Mouse (Mus musculus): Measurements from ENCODE around the gene Suclg2. TPM values are rescaled to one million over a fixed set of nuclear protein-coding genes. Genes with fewer than 3 reads are reported as not detected.
"Not testable (repeated sequence)": the region's sequence is repeated elsewhere in the genome, so short reads cannot be mapped to it uniquely, and the experiment has no call there.

The Suclg2 gene
- polyA plus RNA-seq, 1 experiment from 2014 or later, result 112 TPM

GRCm38 (mm10) chr6:95621821-95622220 lies 96.8 kb downstream of the Suclg2 start:
- ATAC-seq (ENCODE audit: low FRiP score, low TSS enrichment), result no peak

DNA sequence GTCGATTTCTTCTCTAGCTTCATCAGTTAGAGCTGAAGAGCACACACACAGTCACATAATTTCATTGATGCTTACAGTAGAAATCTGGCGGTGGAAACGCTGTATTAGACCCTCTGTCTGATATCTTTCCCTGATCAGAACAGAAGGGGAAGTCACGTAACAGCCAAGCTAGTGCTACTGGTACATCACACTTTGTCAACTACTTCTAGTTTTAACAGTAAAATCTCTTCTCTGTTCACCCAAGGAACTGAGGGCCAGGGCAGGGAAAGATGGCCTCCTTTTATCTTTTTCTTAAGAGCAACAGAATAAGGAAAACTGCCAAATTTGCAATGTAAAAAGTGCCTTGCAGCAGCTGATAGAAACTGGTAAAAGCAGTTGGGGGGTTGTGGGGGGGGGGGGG lies 97.8 kb downstream of the Suclg2 start:
- no peak overlapping the region for H3K27ac ChIP-seq (ENCODE audit: low read depth, low read length)
- no peak overlapping the region for H3K4me2 ChIP-seq (replicated peaks; ENCODE audit: low read depth, low read length)
- ATAC-seq (ENCODE audit: low FRiP score, low TSS enrichment), result no peak
- H3K36me3 ChIP-seq (ENCODE audit: control insufficient read depth, insufficient read depth, low read length), result no peaks in the 10 kb centered on the region
- WGBS, result 86% methylated on average over 4 of the region's 4 CpGs
- no peaks in the 10 kb centered on the region for H3K4me1 ChIP-seq (ENCODE audit: control insufficient read depth, insufficient read depth, low read length)
- no peaks in the 10 kb centered on the region for H3K9me3 ChIP-seq (ENCODE audit: control insufficient read depth, low read length)
- no peaks in the 10 kb centered on the region for H3K27me3 ChIP-seq (ENCODE audit: control insufficient read depth, insufficient read depth, low read length)
- H3K9ac ChIP-seq (ENCODE audit: low read depth, low read length), result no peak overlapping the region
- H3K4me3 ChIP-seq (ENCODE audit: low read length), result no peak overlapping the region

More at GRCm38 (mm10) chr6:95621821-95622220, 96.8 kb downstream of the Suclg2 start:
- Histone ChIP-seq H3K27ac (ENCODE audit: low read depth, low read length) (no peak overlapping the region), H3K4me1 (ENCODE audit: control insufficient read depth, insufficient read depth, low read length) (no peaks in the 10 kb centered on the region), H3K36me3 (ENCODE audit: control insufficient read depth, insufficient read depth, low read length) (no peaks in the 10 kb centered on the region), H3K4me2 (replicated peaks; ENCODE audit: low read depth, low read length) (no peak overlapping the region), H3K9ac (ENCODE audit: low read depth, low read length) (no peak overlapping the region), H3K27me3 (ENCODE audit: control insufficient read depth, insufficient read depth, low read length) (no peaks in the 10 kb centered on the region), H3K9me3 (ENCODE audit: control insufficient read depth, low read length) (no peaks in the 10 kb centered on the region), H3K4me3 (ENCODE audit: low read length) (no peak overlapping the region)
- 88% methylated on average over 2 of the region's 2 CpGs for WGBS

GRCm38 (mm10) chr6:95619817-95620216 lies 98.8 kb downstream of the Suclg2 start:
- Histone ChIP-seq H3K27ac (ENCODE audit: low read depth, low read length) (no peak overlapping the region), H3K4me2 (replicated peaks; ENCODE audit: low read depth, low read length) (no peak overlapping the region), H3K4me3 (ENCODE audit: low read length) (no peak overlapping the region), H3K4me1 (ENCODE audit: control insufficient read depth, insufficient read depth, low read length) (no peaks in the 10 kb centered on the region), H3K27me3 (ENCODE audit: control insufficient read depth, insufficient read depth, low read length) (no peaks in the 10 kb centered on the region), H3K9me3 (ENCODE audit: control insufficient read depth, low read length) (no peaks in the 10 kb centered on the region), H3K36me3 (ENCODE audit: control insufficient read depth, insufficient read depth, low read length) (no peaks in the 10 kb centered on the region), H3K9ac (ENCODE audit: low read depth, low read length) (no peak overlapping the region)
- ATAC-seq (ENCODE audit: low FRiP score, low TSS enrichment), result no peak

DNA sequence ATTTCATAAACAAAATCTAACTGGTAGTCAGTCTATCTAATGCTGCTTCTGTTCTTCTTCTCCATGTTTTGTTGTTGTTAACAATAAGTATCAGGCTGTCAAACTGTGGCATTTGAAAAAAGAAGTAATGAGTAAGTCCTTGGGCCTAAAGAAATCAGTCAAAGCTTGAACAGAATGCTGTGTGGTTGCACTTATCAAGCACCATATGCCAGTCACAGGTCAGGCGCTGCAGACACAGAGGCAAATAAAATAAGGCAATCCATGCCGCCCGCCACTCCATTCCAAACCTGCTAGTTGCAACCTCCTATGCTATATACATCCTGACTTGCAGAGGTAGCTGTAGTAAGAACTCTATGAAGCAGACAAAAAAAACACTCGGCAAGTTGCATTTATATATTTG lies 100.2 kb downstream of the Suclg2 start:
- Histone ChIP-seq H3K4me2 (replicated peaks; ENCODE audit: low read depth, low read length) (no peak overlapping the region), H3K9me3 (ENCODE audit: control insufficient read depth, low read length) (no peaks in the 10 kb centered on the region), H3K4me1 (ENCODE audit: control insufficient read depth, insufficient read depth, low read length) (no peaks in the 10 kb centered on the region), H3K9ac (ENCODE audit: low read depth, low read length) (no peak overlapping the region), H3K4me3 (ENCODE audit: low read length) (no peak overlapping the region), H3K27ac (ENCODE audit: low read depth, low read length) (no peak overlapping the region), H3K27me3 (ENCODE audit: control insufficient read depth, insufficient read depth, low read length) (no peaks in the 10 kb centered on the region), H3K36me3 (ENCODE audit: control insufficient read depth, insufficient read depth, low read length) (no peaks in the 10 kb centered on the region)
- 93% methylated on average over 4 of the region's 4 CpGs for whole genome bisulfite sequencing
- no peak for ATAC-seq (ENCODE audit: low FRiP score, low TSS enrichment)

DNA sequence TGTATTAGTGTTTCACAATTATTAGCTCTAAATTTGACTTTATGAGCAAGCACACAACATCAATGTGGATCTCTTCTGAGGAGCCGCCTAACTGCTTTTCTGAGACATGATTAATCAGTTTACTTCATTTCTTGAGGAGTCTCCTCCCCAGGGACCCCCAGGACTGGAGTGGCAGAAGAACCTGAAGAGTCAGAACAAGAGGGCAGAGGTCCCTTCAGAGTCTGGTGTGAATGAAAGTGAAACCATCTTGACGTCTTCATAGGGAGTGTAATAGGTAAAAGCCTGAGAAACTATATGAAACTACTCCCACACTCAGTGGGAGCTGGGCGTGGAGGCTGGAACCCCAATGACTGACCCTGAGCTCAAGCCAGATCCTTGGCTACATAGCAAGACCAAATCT lies 105.4 kb downstream of the Suclg2 start:
- no peak overlapping the region for H3K27ac ChIP-seq (ENCODE audit: low read depth, low read length)
- H3K9ac ChIP-seq (ENCODE audit: low read depth, low read length), result no peak overlapping the region
- H3K9me3 ChIP-seq (ENCODE audit: control insufficient read depth, low read length), result no peaks in the 10 kb centered on the region
- 58% methylated on average over 3 of the region's 3 CpGs for WGBS
- no peak overlapping the region for H3K4me3 ChIP-seq (ENCODE audit: low read length)
- no peaks in the 10 kb centered on the region for H3K36me3 ChIP-seq (ENCODE audit: control insufficient read depth, insufficient read depth, low read length)
- H3K4me1 ChIP-seq (ENCODE audit: control insufficient read depth, insufficient read depth, low read length), result no peaks in the 10 kb centered on the region
- ATAC-seq (ENCODE audit: low FRiP score, low TSS enrichment), result no peak
- no peaks in the 10 kb centered on the region for H3K27me3 ChIP-seq (ENCODE audit: control insufficient read depth, insufficient read depth, low read length)
- no peak overlapping the region for H3K4me2 ChIP-seq (replicated peaks; ENCODE audit: low read depth, low read length)

- H3K4me3 ChIP-seq (ENCODE audit: low read length), result no peak overlapping the region
These were observed 106.1 kb downstream of the Suclg2 start for GRCm38 (mm10) chr6:95612412-95613022.

DNA sequence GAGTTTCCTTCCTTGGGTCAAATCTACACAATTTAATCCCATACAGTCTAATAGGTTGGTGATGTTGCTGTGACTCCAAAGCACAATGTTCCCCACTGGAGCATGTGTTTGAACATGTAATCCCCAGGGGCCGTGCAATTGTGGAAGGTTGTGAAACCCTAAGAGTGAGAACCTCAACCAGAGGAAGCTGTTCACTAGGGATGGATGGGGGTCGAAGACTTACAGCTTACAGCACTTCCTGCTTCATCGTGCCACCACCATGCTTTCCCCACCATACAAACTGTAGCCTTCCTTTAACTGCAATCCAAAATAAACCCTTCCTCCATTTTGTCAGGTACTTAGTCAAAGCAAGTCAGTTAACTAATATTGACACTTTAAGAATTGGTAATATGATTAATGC lies 107.5 kb downstream of the Suclg2 start:
- no peak overlapping the region for H3K4me3 ChIP-seq (ENCODE audit: low read length)
- WGBS, result 76% methylated on average over 3 of the region's 3 CpGs
- no peaks in the 10 kb centered on the region for H3K9me3 ChIP-seq (ENCODE audit: control insufficient read depth, low read length)
- H3K4me2 ChIP-seq (replicated peaks; ENCODE audit: low read depth, low read length), result no peak overlapping the region
- no peak overlapping the region for H3K9ac ChIP-seq (ENCODE audit: low read depth, low read length)
- H3K27me3 ChIP-seq (ENCODE audit: control insufficient read depth, insufficient read depth, low read length), result no peaks in the 10 kb centered on the region
- H3K36me3 ChIP-seq (ENCODE audit: control insufficient read depth, insufficient read depth, low read length), result no peaks in the 10 kb centered on the region
- ATAC-seq (ENCODE audit: low FRiP score, low TSS enrichment), result no peak
- H3K27ac ChIP-seq (ENCODE audit: low read depth, low read length), result no peak overlapping the region
- no peaks in the 10 kb centered on the region for H3K4me1 ChIP-seq (ENCODE audit: control insufficient read depth, insufficient read depth, low read length)

More at GRCm38 (mm10) chr6:95612412-95613022, 106.1 kb downstream of the Suclg2 start:
- Histone ChIP-seq H3K27ac (ENCODE audit: low read depth, low read length) (no peak overlapping the region), H3K9ac (ENCODE audit: low read depth, low read length) (no peak overlapping the region), H3K4me1 (ENCODE audit: control insufficient read depth, insufficient read depth, low read length) (no peaks in the 10 kb centered on the region), H3K9me3 (ENCODE audit: control insufficient read depth, low read length) (no peaks in the 10 kb centered on the region), H3K36me3 (ENCODE audit: control insufficient read depth, insufficient read depth, low read length) (no peaks in the 10 kb centered on the region), H3K4me2 (replicated peaks; ENCODE audit: low read depth, low read length) (no peak overlapping the region), H3K27me3 (ENCODE audit: control insufficient read depth, insufficient read depth, low read length) (no peaks in the 10 kb centered on the region)
- WGBS, result 91% methylated on average over 3 of the region's 3 CpGs
- ATAC-seq (ENCODE audit: low FRiP score, low TSS enrichment), result no peak

DNA sequence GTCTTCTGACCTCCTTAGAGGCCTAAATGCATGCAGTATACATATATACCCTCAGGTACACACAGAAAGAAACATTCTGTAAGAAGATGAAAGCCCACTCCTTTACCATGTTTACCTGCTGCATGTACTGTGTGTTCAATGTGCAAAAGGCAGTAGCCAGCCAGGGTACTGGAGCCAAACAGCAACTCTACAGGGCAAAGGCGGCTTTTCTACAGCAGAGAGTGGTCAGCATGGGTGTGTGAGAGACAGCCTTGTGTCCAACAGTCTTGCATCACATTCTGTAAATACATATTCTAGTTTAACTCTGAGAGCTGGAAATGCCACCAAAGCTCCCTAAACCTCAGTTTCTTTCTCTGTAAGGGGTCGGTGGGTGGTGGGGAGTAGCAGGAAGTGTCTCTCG lies 110.5 kb downstream of the Suclg2 start:
- 88% methylated on average over 3 of the region's 3 CpGs for WGBS
- Histone ChIP-seq H3K9ac (ENCODE audit: low read depth, low read length) (no peak overlapping the region), H3K4me1 (ENCODE audit: control insufficient read depth, insufficient read depth, low read length) (no peaks in the 10 kb centered on the region), H3K4me2 (replicated peaks; ENCODE audit: low read depth, low read length) (no peak overlapping the region), H3K36me3 (ENCODE audit: control insufficient read depth, insufficient read depth, low read length) (no peaks in the 10 kb centered on the region), H3K27ac (ENCODE audit: low read depth, low read length) (no peak overlapping the region), H3K9me3 (ENCODE audit: control insufficient read depth, low read length) (no peaks in the 10 kb centered on the region), H3K27me3 (ENCODE audit: control insufficient read depth, insufficient read depth, low read length) (no peaks in the 10 kb centered on the region), H3K4me3 (ENCODE audit: low read length) (no peak overlapping the region)
- no peak for ATAC-seq (ENCODE audit: low FRiP score, low TSS enrichment)

DNA sequence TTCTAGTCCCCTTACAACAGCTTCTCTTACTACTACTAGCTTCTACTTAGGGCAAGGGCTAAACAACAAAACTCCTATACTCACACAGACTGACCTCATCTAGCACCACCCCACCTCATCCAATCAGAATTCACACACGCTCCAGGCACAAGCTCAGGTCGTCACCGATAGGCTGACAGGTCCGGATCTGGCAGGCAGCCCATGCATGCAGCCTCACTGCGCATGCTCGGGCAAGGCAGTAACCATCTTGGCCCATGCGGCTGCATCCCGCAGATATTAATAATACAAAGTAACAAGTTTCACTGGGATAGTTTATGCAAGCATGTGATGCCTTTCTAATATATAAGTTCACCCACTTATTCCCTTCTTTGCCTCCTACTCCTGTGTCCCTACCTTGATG lies 117.9 kb downstream of the Suclg2 start:
- peaks cover 11% of the 10 kb centered on the region; the same call in 1 of the 2 replicates for H3K4me1 ChIP-seq (ENCODE audit: control insufficient read depth, insufficient read depth, low read length)
- not testable (repeated sequence) for H3K27me3 ChIP-seq (ENCODE audit: control insufficient read depth, insufficient read depth, low read length); H3K4me2 ChIP-seq (replicated peaks; ENCODE audit: low read depth, low read length); ATAC-seq (ENCODE audit: low FRiP score, low TSS enrichment); H3K27ac ChIP-seq (ENCODE audit: low read depth, low read length); H3K9me3 ChIP-seq (ENCODE audit: control insufficient read depth, low read length); H3K9ac ChIP-seq (ENCODE audit: low read depth, low read length); H3K36me3 ChIP-seq (ENCODE audit: control insufficient read depth, insufficient read depth, low read length); H3K4me3 ChIP-seq (ENCODE audit: low read length)
- WGBS, result 97% methylated on average over 8 of the region's 8 CpGs

Data from kidney, embryonic 14.5 days (tissue).